Mouse (Mus musculus) monocyte, adult 2 months (primary cell): ENCODE results near the gene Rbfox2.

Experiments used
- DNase-seq, 2 experiments: peaks; one replicate each; pipeline ENCODE4 v3.0.0; 2022; ENCODE audit warnings: low spot score in 2 of 2, low read depth in 1 of 2

Rbfox2 gene

GRCm38 (mm10) chr15:77236055-77236567, 70.7 kb downstream of the Rbfox2 start:
- no peak for DNase-seq

GRCm38 (mm10) chr15:77235551-77235950, 71.3 kb downstream of the Rbfox2 start:
- DNase-seq = no peak

GRCm38 (mm10) chr15:77234296-77234695, 72.5 kb downstream of the Rbfox2 start:
- DNase-seq = no peak

GRCm38 (mm10) chr15:77230144-77230543, 76.7 kb downstream of the Rbfox2 start:
- DNase-seq = no peak

GRCm38 (mm10) chr15:77226831-77227354, 79.9 kb downstream of the Rbfox2 start:
- DNase-seq = no peak

GRCm38 (mm10) chr15:77225858-77226257, 80.9 kb downstream of the Rbfox2 start:
- DNase-seq = no peak

- DNase-seq = no peak
Measured at GRCm38 (mm10) chr15:77225274-77225673, 81.5 kb downstream of the Rbfox2 start.

- DNase-seq = no peak
Measured at GRCm38 (mm10) chr15:77220833-77221232, 86.0 kb downstream of the Rbfox2 start.

- DNase-seq = no peak
Measured at GRCm38 (mm10) chr15:77220137-77220536, 86.7 kb downstream of the Rbfox2 start.

GRCm38 (mm10) chr15:77219571-77219970, 87.2 kb downstream of the Rbfox2 start:
- DNase-seq = no peak

GRCm38 (mm10) chr15:77218007-77218406, 88.8 kb downstream of the Rbfox2 start:
- DNase-seq = no peak

- DNase-seq = no peak
Measured at GRCm38 (mm10) chr15:77217523-77217922, 89.3 kb downstream of the Rbfox2 start.

GRCm38 (mm10) chr15:77216704-77217103, 90.1 kb downstream of the Rbfox2 start:
- no peak for DNase-seq

GRCm38 (mm10) chr15:77215178-77215800, 91.5 kb downstream of the Rbfox2 start:
- DNase-seq = no peak

GRCm38 (mm10) chr15:77214410-77215107, 92.2 kb downstream of the Rbfox2 start:
- DNase-seq = no peak

- no peak for DNase-seq
Measured at GRCm38 (mm10) chr15:77213829-77214228, 93.0 kb downstream of the Rbfox2 start.

- no peak for DNase-seq
Measured at GRCm38 (mm10) chr15:77212818-77213217, 94.0 kb downstream of the Rbfox2 start.

GRCm38 (mm10) chr15:77212217-77212757, 94.5 kb downstream of the Rbfox2 start:
- no peak for DNase-seq

- no peak for DNase-seq
Measured at GRCm38 (mm10) chr15:77206996-77207395, 99.8 kb downstream of the Rbfox2 start.

- no peak for DNase-seq
Measured at GRCm38 (mm10) chr15:77204951-77205350, 101.9 kb downstream of the Rbfox2 start.

- no peak for DNase-seq
Measured at GRCm38 (mm10) chr15:77203255-77203981, 103.4 kb downstream of the Rbfox2 start.
